Mouse (Mus musculus): ENCODE data around the gene Orai2. TPM values are rescaled to one million over a fixed set of nuclear protein-coding genes. Genes with fewer than 3 reads are reported as not detected.
"Not testable (repeated sequence)": the region's sequence is repeated elsewhere in the genome, so short reads cannot be mapped to it uniquely, and the experiment has no call there.

The Orai2 gene
- total RNA-seq, 4 experiments from 2014 or later, result 0.32 to 1.0 (median 0.45) TPM

DNA sequence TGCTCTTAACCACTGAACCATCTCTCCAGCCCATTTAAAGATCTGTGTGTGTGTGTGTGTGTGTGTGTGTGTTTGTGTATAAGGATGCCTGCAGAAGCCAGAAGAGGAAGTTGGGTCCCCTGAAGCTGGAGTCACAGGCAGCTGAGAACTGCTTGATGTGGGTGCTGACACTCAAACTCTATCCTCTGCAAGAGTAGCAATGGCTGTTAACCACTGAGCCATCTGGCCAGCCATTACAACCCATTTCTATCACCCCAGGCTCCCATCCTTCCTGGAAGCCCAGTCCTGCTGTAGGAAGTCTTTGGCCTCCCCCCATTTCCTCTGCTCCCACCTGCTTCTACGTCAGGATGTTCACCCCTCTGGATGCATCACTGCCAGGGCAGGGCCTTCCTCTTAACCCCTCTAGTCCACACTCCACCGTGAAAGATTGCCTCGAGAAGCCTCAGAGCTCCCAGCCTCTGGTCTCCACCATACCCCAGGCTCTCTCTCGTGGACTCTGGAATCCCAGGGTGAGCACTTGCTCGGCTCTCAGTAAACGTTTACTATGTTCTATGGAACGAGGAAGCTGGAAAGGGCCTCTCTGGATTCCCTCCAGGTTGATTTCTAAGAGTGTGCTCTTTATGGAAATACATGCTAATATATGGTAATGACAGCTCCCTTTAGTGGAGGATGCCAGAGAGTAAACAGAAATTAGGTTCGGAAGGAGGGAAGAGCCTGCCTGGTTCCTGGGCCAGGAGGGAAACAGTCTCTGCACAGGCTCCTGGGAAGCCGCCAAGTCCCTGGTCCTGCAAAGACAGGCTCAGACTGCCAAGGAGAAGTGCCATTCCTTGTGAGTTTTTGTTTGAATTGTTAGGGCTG lies 3.3 kb upstream of the Orai2 start:
- DNase-seq (ENCODE audit: low spot score in 2 of 2), result no peak

- no peak for DNase-seq (ENCODE audit: low spot score in 2 of 2)
Observed at GRCm38 (mm10) chr5:136172939-136173338, 2.4 kb upstream of the Orai2 start.

DNA sequence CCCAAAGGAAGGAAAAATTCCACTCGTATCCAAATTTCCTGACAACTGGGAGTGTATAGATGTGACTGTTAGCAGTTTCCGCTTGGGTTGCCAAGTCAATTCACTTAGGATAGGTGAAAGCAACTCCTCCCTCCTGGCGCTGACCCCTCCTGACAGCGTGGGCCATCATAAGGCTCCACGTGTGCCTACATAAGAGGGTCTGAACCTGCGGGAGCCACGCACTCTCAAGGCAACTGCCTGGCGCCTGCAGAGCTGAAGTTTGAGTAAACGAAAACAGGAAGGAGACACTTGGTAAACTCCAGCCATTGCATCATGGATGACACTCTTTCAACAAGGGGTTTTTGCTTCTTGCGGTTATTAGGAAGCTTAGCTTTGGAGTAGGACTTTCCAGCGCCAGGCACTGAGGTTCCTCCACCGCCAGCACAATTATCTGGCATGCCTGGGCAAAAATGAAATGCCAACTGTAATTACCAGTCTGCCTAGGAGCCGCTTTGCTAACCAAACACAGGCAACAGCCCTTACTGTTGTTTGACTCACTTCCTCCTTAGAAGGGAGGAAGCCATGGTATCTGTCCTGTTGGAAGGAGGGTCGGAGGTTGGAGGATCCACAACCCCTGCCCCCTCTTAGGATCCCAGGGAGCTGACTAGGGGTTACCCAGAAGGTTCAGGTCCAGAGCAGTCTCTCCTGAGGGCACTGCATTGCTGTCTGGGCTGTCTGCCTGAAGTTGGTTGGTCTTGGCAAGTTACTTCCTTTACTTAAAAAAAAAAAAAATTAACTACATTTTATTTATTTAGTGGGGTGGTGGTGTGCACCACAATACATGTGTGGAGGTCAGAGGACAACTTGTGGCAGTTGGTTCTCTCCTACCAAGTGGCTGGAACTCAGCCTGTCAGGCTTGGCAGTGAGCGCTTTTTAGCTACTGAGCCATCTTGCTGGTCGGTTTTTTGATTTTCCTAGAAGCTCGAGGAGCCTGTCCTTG lies 1.1 kb upstream of the Orai2 start:
- DNase-seq (ENCODE audit: low spot score in 2 of 2), result no peak

GRCm38 (mm10) chr5:136169626-136170511 lies 644 bp downstream of the Orai2 start:
- DNase-seq (ENCODE audit: low spot score in 2 of 2), result no peak

DNA sequence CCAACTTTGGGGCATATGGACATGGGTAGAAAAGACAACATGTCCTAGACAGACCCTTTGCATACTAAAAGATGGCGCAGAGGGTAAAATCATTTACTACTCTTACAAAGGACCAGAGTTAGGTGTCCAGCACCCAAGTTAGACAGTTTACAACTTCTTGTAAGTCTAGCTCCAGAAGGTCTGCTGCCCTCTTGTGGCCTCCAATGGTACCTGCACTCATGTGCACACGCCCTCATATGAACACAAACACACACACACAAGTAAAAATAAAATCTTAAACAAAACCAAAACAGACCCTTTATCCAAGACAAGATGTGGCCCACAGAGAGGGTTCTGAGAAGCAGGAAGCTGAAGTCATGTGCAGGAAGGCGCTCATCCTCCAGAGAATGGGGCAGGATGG lies 2.4 kb downstream of the Orai2 start:
- DNase-seq (ENCODE audit: low spot score in 2 of 2), result no peak

DNA sequence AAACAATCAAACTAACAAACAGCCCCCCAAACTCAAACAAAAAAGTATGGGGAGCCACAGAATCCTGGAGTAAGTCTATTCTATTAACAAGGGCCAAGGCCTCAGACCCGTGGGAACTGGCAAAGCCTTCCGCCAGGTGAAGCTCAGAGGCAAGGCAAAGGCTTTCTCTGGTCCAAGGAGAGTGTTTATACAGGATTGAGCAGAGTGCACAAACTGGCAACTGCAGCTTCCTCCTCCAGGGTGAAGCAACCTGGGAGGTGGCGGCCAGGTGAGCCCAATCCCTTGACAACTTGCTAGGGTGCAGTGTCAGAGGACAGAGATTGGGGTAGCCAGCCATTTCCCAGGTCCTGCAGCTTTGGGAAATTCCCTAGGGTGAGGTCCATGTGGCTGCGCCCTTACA lies 3.2 kb downstream of the Orai2 start:
- DNase-seq (ENCODE audit: low spot score in 2 of 2), result no peak

DNA sequence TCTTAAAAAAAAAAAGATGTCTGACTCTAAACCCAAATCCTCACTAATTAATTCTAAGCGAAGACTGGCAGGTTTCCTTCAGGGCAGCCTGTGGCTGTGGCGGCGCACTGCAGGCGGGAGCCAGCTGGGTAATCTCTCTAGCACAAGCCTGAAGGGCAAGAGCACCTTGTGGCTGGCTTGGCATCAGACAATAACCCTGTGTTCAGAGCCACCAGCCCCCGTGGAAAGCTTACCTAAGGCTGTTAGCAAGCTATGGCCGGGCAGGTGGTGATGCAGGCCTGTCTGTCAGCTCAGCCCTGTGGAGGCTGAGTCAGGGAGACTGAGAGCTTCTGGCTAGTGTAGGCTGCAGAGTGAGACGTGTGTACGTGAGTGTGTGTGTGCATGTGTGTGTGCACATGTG lies 5.3 kb downstream of the Orai2 start:
- DNase-seq (ENCODE audit: low spot score in 2 of 2), result no peak

- DNase-seq (ENCODE audit: low spot score in 2 of 2), result no peak
Observed at GRCm38 (mm10) chr5:136163807-136164474, 6.6 kb downstream of the Orai2 start.

GRCm38 (mm10) chr5:136160084-136160483 lies 10.4 kb downstream of the Orai2 start:
- DNase-seq (ENCODE audit: low spot score in 2 of 2), result peak; percentile 65 to 72

- no peak for DNase-seq (ENCODE audit: low spot score in 2 of 2)
Observed at GRCm38 (mm10) chr5:136155399-136155798, 15.1 kb downstream of the Orai2 start.

- DNase-seq (ENCODE audit: low spot score in 2 of 2), result no peak
Observed at GRCm38 (mm10) chr5:136152365-136152764, 18.1 kb downstream of the Orai2 start.

DNA sequence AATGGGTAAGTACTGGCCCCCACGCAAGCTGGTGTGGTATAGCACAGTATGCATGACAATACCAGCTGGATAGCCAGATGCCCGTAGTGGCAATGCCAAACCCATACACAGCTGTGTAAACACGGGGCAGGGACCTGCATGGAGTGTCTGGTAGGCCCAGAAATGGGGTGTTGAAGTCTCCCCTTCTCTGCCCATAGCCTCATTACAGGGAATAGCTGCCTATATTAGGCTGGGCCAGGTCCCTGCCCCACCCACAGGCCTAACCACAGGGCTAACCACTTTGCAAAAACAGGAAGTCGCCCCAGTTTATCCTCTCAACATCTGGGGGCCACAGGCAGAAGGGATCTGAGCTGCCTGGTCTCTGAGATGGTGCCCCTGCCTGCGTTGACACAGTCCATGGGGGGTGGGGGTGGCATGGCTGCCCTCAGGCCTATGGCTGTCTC lies 21.4 kb downstream of the Orai2 start:
- DNase-seq (ENCODE audit: low spot score in 2 of 2), result not testable (repeated sequence)

DNA sequence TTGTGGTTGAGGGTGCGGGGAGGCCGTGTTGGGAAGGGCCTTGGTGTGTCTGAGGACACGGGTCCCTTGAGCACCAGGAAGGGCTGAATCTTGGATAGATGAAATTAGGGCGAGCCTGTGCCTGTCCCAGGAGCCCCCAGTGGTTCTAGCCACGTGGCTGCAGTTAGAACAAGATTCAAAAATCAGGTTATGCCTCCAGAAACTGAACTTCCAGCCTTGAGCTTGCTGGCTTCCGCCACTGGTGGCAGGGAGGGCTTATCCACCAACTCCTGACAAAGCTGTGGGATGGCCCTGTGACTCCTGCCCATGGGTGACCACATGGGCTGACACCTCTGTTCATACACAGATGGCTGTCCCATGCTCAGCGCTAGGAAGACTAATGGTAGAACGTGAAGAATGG lies 22.8 kb downstream of the Orai2 start:
- DNase-seq (ENCODE audit: low spot score in 2 of 2), result no peak

DNA sequence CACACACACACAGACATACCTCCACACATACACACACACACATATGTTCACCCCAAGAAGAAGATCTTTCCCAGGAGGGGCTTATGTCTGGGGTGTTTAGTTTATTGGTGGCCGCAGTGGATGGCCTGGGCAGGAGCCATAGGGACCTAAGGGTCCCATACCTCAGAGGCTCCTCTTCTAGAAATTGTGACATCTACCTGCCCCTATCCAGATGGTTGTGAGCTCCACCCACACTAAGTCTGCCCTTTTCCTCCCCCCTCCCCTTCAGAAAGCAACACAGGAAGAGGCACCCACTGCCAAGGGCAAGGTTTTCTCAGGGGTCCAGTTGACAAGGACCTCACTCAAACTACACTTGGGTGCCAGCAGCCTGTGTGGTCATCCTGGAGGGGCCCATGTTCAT lies 23.6 kb downstream of the Orai2 start:
- no peak for DNase-seq (ENCODE audit: low spot score in 2 of 2)

- DNase-seq (ENCODE audit: low spot score in 2 of 2), result no peak
Observed at GRCm38 (mm10) chr5:136144606-136145430, 25.7 kb downstream of the Orai2 start.

DNA sequence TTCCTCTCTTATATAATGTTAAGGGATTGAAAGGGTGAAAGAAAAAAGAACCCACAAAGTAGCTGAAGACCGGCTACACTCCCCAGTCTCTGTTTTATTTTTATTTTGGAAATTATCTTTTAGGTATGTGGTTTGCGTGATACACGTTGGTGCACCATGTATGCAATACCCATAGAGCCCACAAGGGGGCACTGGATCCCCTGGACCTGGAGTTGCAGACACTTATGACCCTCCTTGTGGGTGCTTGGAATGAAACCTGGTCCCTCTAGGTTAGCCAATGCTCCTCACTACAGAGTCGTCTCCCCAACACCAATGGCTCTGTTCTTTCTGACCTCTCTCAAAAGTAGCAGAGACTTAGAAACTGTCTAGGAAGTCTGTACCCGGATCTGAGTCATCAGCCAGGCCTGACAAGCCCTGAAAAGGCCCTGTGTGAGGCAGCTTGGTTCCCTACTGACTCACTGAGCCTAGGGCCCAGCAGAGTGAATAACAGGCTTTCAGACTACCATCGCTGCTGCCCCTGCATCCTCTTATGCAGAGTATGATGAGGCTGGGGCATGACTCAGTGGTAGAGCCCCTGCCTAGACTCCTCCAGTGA lies 27.3 kb downstream of the Orai2 start:
- no peak for DNase-seq (ENCODE audit: low spot score in 2 of 2)

- no peak for DNase-seq (ENCODE audit: low spot score in 2 of 2)
Observed at GRCm38 (mm10) chr5:136142746-136143145, 27.8 kb downstream of the Orai2 start.

DNA sequence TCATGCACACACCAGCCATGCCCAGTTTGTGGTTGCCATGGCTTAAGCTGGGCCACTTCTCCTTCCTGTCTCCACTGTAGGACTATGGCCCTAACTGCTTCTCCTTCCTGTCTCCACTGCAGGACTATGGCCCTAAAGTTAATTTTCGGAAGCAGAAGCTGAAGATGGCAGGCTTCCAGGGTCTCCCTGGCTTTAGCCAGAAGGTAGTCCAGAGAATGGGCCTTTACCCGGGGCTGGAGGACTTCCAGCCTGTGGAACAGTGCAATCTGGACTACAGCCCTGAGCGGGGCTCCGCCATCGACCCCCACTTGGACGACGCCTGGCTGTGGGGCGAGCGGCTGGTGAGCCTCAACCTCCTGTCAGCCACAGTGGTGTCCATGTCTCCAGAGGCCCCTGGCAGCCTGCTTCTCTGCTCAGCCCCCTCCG lies 30.4 kb downstream of the Orai2 start:
- DNase-seq (ENCODE audit: low spot score in 2 of 2), result no peak

- DNase-seq (ENCODE audit: low spot score in 2 of 2), result no peak
Observed at GRCm38 (mm10) chr5:136139393-136139792, 31.1 kb downstream of the Orai2 start.

Measured in gastrocnemius, adult 8-10 months (tissue).